ENCODE assay signal across 8 mouse cellular contexts in the genomic region with DNA sequence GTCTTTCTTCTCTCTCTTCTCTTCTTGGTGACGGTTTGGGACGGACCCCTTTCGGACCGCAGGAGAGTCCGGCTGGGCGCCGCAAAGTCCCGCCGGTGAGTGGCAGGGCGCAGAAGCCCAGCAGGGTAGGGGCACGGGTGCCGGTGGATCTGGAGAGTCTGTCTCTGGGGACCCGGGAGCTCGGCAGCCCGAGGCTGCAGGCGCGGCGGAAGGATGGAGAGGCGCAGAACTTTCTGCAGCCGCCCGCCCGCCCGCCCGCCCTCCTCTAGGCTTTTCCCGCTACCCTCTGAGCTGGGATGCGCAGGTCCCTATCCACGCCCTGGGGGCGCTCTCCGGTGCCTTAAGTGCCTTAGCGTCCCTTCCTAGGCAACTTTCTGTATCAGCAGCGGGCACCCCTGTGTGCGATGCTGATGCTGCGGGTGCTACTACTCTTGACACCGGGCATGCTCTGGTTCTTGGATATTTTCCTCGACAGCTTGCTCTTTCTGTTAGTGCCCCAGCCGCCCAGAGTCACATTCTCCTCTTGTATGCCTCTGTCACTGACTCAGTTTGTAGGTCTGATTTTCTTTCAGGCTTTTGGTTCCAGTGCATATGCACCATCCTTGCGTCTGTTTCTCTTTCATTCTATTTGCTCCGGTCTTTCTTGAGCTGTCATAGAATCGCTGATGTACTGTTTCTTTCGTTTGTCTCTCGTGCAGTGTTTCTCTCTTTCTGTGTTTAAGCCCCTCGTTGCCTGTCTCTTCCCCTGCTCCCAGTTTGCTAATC. TPM values are rescaled to one million over a fixed set of nuclear protein-coding genes. Genes with fewer than 3 reads are reported as not detected.
DNase-seq lines count a peak whose midpoint lies in the region; ATAC-seq and TF ChIP-seq lines count a peak whose summit lies in the region.

No protein-coding gene starts in this region.

- H3K9ac ChIP-seq in liver, embryonic 11.5 days (ENCODE audit: low read depth, low read length): no peak overlapping the region
- H3K9ac ChIP-seq in liver, postnatal 0 days (replicated peaks): no peak overlapping the region
- peak overlapping the region; percentile 61 for H3K9ac ChIP-seq in hindbrain, postnatal 0 days (replicated peaks; ENCODE audit: low read length)
- no peak overlapping the region for H3K9ac ChIP-seq in limb, embryonic 15.5 days
- no peak overlapping the region for H3K9ac ChIP-seq in stomach, embryonic 14.5 days (replicated peaks; ENCODE audit: low read depth, low read length)

- peak; percentile 32 for DNase-seq in liver, embryonic 11.5 days (ENCODE audit: low spot score)
- DNase-seq in liver, postnatal 0 days: no peak
- peak; percentile 77 for DNase-seq in embryo, embryonic 11 days
- peak; percentile 76 for DNase-seq in hindbrain, postnatal 0 days (ENCODE audit: low spot score)
- DNase-seq in kidney, postnatal 14 days: no peak

- no peaks in the 10 kb centered on the region for H3K9me3 ChIP-seq in liver, embryonic 11.5 days (ENCODE audit: control insufficient read depth, low read length)
- H3K9me3 ChIP-seq in liver, postnatal 0 days (ENCODE audit: low read length): no peaks in the 10 kb centered on the region
- H3K9me3 ChIP-seq in hindbrain, postnatal 0 days (ENCODE audit: low read length): no peaks in the 10 kb centered on the region
- no peaks in the 10 kb centered on the region for H3K9me3 ChIP-seq in limb, embryonic 15.5 days
- H3K9me3 ChIP-seq in stomach, embryonic 14.5 days (ENCODE audit: control insufficient read depth, low read depth, low read length): no peaks in the 10 kb centered on the region

- peak overlapping the region; percentile 43 for H3K4me3 ChIP-seq in liver, embryonic 11.5 days (ENCODE audit: low read depth, low read length)
- H3K4me3 ChIP-seq in liver, postnatal 0 days (ENCODE audit: low read depth, low read length): no peak overlapping the region
- H3K4me3 ChIP-seq in hindbrain, postnatal 0 days (ENCODE audit: low read length): peak overlapping the region; percentile 61
- peak overlapping the region; percentile 46 for H3K4me3 ChIP-seq in limb, embryonic 15.5 days
- H3K4me3 ChIP-seq in stomach, embryonic 14.5 days (ENCODE audit: low read depth, low read length): peak overlapping the region; percentile 51

- no peak overlapping the region for H3K27ac ChIP-seq in liver, embryonic 11.5 days (ENCODE audit: low read depth, low read length)
- H3K27ac ChIP-seq in liver, postnatal 0 days (ENCODE audit: low read depth): no peak overlapping the region
- peak overlapping the region; percentile 42 for H3K27ac ChIP-seq in hindbrain, postnatal 0 days
- H3K27ac ChIP-seq in limb, embryonic 15.5 days: no peak overlapping the region
- H3K27ac ChIP-seq in stomach, embryonic 14.5 days (ENCODE audit: low read length): no peak overlapping the region

- peak; percentile 23 for ATAC-seq in liver, embryonic 11.5 days (replicated peaks; ENCODE audit: low FRiP score)
- ATAC-seq in liver, postnatal 0 days: no peak
- ATAC-seq in hindbrain, postnatal 0 days: peak; percentile 33
- ATAC-seq in limb, embryonic 15.5 days (ENCODE audit: insufficient number of reproducible peaks, low FRiP score, low TSS enrichment, low read depth): no peak
- ATAC-seq in stomach, embryonic 14.5 days (ENCODE audit: insufficient number of reproducible peaks, insufficient read depth, low FRiP score, low read depth): peak; percentile 21; the same call in 1 of the 2 replicates
- no peak for ATAC-seq in monocyte, adult 5-6 weeks (replicated peaks; ENCODE audit: insufficient number of reproducible peaks, low FRiP score, low TSS enrichment, poor library complexity, severe bottlenecking)

- H3K4me1 ChIP-seq in liver, embryonic 11.5 days (replicated peaks; ENCODE audit: control insufficient read depth, insufficient read depth, low read length): no peaks in the 10 kb centered on the region
- H3K4me1 ChIP-seq in liver, postnatal 0 days (ENCODE audit: insufficient read depth): no peaks in the 10 kb centered on the region
- no peaks in the 10 kb centered on the region for H3K4me1 ChIP-seq in hindbrain, postnatal 0 days (ENCODE audit: insufficient read depth, low read length)
- H3K4me1 ChIP-seq in limb, embryonic 15.5 days: peaks cover 18% of the 10 kb centered on the region
- no peaks in the 10 kb centered on the region for H3K4me1 ChIP-seq in stomach, embryonic 14.5 days (ENCODE audit: control insufficient read depth, insufficient read depth, low read length)

- TF ChIP-seq CTCF in liver, postnatal 0 days (IDR thresholded peaks at IDR 0.05; ENCODE audit: low read depth): no peak
- TF ChIP-seq CTCF in hindbrain, postnatal 0 days (IDR thresholded peaks at IDR 0.05; ENCODE audit: low read depth): peak; percentile 29; the same call in 1 of the 2 replicates

- TF ChIP-seq EP300 in liver, postnatal 0 days (IDR thresholded peaks at IDR 0.05; ENCODE audit: low read depth): no peak

- peak overlapping the region; percentile 67 for H3K4me2 ChIP-seq in liver, embryonic 11.5 days
- no peak overlapping the region for H3K4me2 ChIP-seq in liver, postnatal 0 days (ENCODE audit: low read depth, low read length)
- H3K4me2 ChIP-seq in hindbrain, postnatal 0 days (ENCODE audit: low read depth, low read length): peak overlapping the region; percentile 73
- peak overlapping the region; percentile 90 for H3K4me2 ChIP-seq in limb, embryonic 15.5 days
- peak overlapping the region; percentile 91 for H3K4me2 ChIP-seq in stomach, embryonic 14.5 days (replicated peaks; ENCODE audit: low read depth, low read length)

- H3K27me3 ChIP-seq in liver, embryonic 11.5 days (replicated peaks; ENCODE audit: control insufficient read depth, insufficient read depth, low read length): peaks cover 34% of the 10 kb centered on the region
- H3K27me3 ChIP-seq in liver, postnatal 0 days (ENCODE audit: insufficient read depth, low read length): peaks cover 17% of the 10 kb centered on the region
- H3K27me3 ChIP-seq in hindbrain, postnatal 0 days (ENCODE audit: insufficient read depth, low read length): no peaks in the 10 kb centered on the region
- H3K27me3 ChIP-seq in limb, embryonic 15.5 days: peaks cover 38% of the 10 kb centered on the region
- peaks cover 17% of the 10 kb centered on the region for H3K27me3 ChIP-seq in stomach, embryonic 14.5 days (ENCODE audit: control insufficient read depth, insufficient read depth, low read length)

- H3K36me3 ChIP-seq in liver, embryonic 11.5 days (ENCODE audit: control insufficient read depth, insufficient read depth, low read length): no peaks in the 10 kb centered on the region
- no peaks in the 10 kb centered on the region for H3K36me3 ChIP-seq in liver, postnatal 0 days (replicated peaks; ENCODE audit: insufficient read depth, low read length)
- no peaks in the 10 kb centered on the region for H3K36me3 ChIP-seq in hindbrain, postnatal 0 days (ENCODE audit: insufficient read depth, low read length)
- no peaks in the 10 kb centered on the region for H3K36me3 ChIP-seq in limb, embryonic 15.5 days
- no peaks in the 10 kb centered on the region for H3K36me3 ChIP-seq in stomach, embryonic 14.5 days (ENCODE audit: control insufficient read depth, insufficient read depth, low read length)

- WGBS in liver, embryonic 11.5 days: 6% methylated on average over 29 of the region's 42 CpGs
- WGBS in liver, postnatal 0 days (ENCODE audit: insufficient replicate concordance): 4% methylated on average over 31 of the region's 42 CpGs
- WGBS in hindbrain, postnatal 0 days: 1% methylated on average over 39 of the region's 42 CpGs
- WGBS in limb, embryonic 15.5 days: 2% methylated on average over 41 of the region's 42 CpGs
- 3% methylated on average over 31 of the region's 42 CpGs for WGBS in stomach, embryonic 14.5 days

RNA-seq across cellular contexts. Expression of a gene that starts 0.8 kb away (rescaled TPM):
- polyA plus RNA-seq in liver, embryonic 11.5 days (2014; fragmentation: Nextera tagmentation; extraction: Ambion mirVana): 0.08 and 0.22 TPM in 2 replicates
- not detected in 2 replicates for polyA plus RNA-seq in liver, postnatal 0 days (2015; fragmentation: Nextera tagmentation; extraction: Ambion mirVana)
- total RNA-seq in hindbrain, postnatal 0 days (2014; rRNA removed): 12.5 and 18.2 TPM in 2 replicates
- 12.3 TPM in 2 replicates for polyA plus RNA-seq in hindbrain, postnatal 0 days (2015; fragmentation: Nextera tagmentation; extraction: Ambion mirVana)
- polyA plus RNA-seq in limb, embryonic 15.5 days (2015; fragmentation: Nextera tagmentation; extraction: Ambion mirVana): 1.4 TPM in 2 replicates
- polyA plus RNA-seq in stomach, embryonic 14.5 days (2014; fragmentation: Nextera tagmentation; extraction: Ambion mirVana): 0.42 and 0.62 TPM in 2 replicates
- total RNA-seq in monocyte, adult 5-6 weeks (2017): not detected in 3 replicates

Comparison
In these comparisons a context has a peak if more than half of its experiments do, and no peak if none do; other contexts are left out.
1. ATAC-seq: peak in liver, embryonic 11.5 days (single experiment), hindbrain, postnatal 0 days (single experiment) and stomach, embryonic 14.5 days (single experiment); none in liver, postnatal 0 days (single experiment), limb, embryonic 15.5 days (single experiment) and monocyte, adult 5-6 weeks (single experiment).
2. DNase-seq: peak in liver, embryonic 11.5 days (single experiment), embryo, embryonic 11 days (single experiment) and hindbrain, postnatal 0 days (single experiment); none in liver, postnatal 0 days (single experiment) and kidney, postnatal 14 days (single experiment).